Mouse (Mus musculus) testis, adult 2 months (tissue): Measurements from ENCODE around the gene Rb1.

Experiments used
- CTCF ChIP-seq: fragments of 200-500 bp; IDR thresholded peaks from 2 replicates; pipeline ENCODE4 v1.5.1; 2012; ENCODE audit warnings: low read depth, mild to moderate bottlenecking, inconsistent platforms, low read length, moderate library complexity; ENCODE audit not compliant: control insufficient read depth, insufficient read depth, insufficient replicate concordance
- POLR2A ChIP-seq: fragments of 200-500 bp; IDR thresholded peaks from 2 replicates; pipeline ENCODE4 v1.6.1; 2012; ENCODE audit warnings: low read depth, mild to moderate bottlenecking, inconsistent platforms, low read length, moderate library complexity; ENCODE audit not compliant: control insufficient read depth

- TF ChIP-seq POLR2A, result no peak
- TF ChIP-seq CTCF, result no peak
Observed at GRCm38 (mm10) chr14:73322142-73322541, 3.5 kb downstream of the Rb1 start.
